Mouse (Mus musculus): ENCODE measurements around the gene Hnrnpf. TPM values are rescaled to one million over a fixed set of nuclear protein-coding genes. Genes with fewer than 3 reads are reported as not detected.

The Hnrnpf gene
- polyA plus RNA-seq, 1 experiment, result 374 TPM

DNA sequence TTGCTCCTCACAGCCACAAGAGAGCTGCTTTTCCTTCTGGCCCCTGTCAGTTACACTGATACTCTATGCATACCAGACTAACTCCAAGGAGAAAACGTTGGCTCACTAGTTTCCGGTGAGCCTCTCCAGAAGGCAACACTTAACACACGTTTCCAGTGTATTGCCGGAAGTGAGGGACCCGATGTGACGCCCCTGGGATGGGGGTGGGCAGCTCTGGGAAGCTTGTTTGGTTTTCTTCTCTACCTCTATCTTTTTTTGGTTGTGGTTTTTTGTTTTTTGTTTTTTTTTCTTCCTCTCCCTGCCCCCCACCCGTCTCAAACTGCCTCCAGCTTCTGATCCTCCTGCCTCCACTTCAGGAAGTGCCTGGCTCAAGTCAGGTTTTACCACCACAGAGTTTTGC is 18.1 kb upstream of the Hnrnpf start:
- Histone ChIP-seq H3K36me3 (ENCODE audit: control insufficient read depth, insufficient read depth) (no peaks in the 10 kb centered on the region), H3K79me3 (ENCODE audit: low read depth) (no peaks in the 10 kb centered on the region), H3K79me2 (ENCODE audit: control insufficient read depth, insufficient read depth) (peaks cover 11% of the 10 kb centered on the region), H3K4me3 (ENCODE audit: insufficient read depth, poor library complexity, severe bottlenecking) (no peak overlapping the region), H3ac (ENCODE audit: control insufficient read depth, insufficient read length, low read depth) (no peak overlapping the region), H3K27me3 (ENCODE audit: control insufficient read depth, insufficient read depth, insufficient read length) (no peaks in the 10 kb centered on the region)
- TF ChIP-seq FOSL1 (IDR thresholded peaks at IDR 0.05; ENCODE audit: insufficient read depth, low read length, poor library complexity, severe bottlenecking) (no peak), MYOG (IDR thresholded peaks at IDR 0.05; ENCODE audit: control insufficient read depth, extremely low read depth, insufficient read length) (no peak), MYOD1 (IDR thresholded peaks at IDR 0.05; ENCODE audit: control insufficient read depth, insufficient read length, low read depth) (no peak), MAX (IDR thresholded peaks at IDR 0.05) (no peak), CEBPB (IDR thresholded peaks at IDR 0.05; ENCODE audit: low read depth) (no peak), CTCF (IDR thresholded peaks at IDR 0.05; ENCODE audit: control insufficient read depth, insufficient read depth, insufficient read length) (no peak), USF1 (IDR thresholded peaks at IDR 0.05; ENCODE audit: low read depth) (no peak)

DNA sequence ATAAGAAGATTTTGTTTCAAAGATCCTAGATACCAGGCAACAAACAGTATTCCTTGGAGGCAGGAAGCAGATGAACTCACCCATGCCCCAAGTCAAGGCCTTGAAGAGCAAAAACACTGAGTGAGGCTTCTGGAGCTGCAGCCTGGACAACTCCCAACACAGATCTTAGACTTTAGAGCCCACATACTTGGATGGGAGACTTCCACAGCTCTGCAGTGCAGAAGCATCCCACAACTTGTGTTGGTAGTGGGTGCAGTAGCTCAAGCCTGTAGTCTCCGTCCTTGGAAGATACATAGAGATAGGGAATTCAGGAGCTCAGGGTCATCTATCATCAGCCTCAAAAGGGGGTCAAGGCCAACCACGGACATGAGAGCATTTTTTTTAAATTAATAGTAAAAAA is 14.2 kb upstream of the Hnrnpf start:
- no peaks in the 10 kb centered on the region for H3K27me3 ChIP-seq (ENCODE audit: control insufficient read depth, insufficient read depth, insufficient read length)
- no peak for TF ChIP-seq USF1 (IDR thresholded peaks at IDR 0.05; ENCODE audit: low read depth)
- TF ChIP-seq MYOD1 (IDR thresholded peaks at IDR 0.05; ENCODE audit: control insufficient read depth, insufficient read length, low read depth), result no peak
- no peak for TF ChIP-seq MAX (IDR thresholded peaks at IDR 0.05)
- TF ChIP-seq CEBPB (IDR thresholded peaks at IDR 0.05; ENCODE audit: low read depth), result no peak
- no peak for TF ChIP-seq FOSL1 (IDR thresholded peaks at IDR 0.05; ENCODE audit: insufficient read depth, low read length, poor library complexity, severe bottlenecking)
- TF ChIP-seq MYOG (IDR thresholded peaks at IDR 0.05; ENCODE audit: control insufficient read depth, extremely low read depth, insufficient read length), result no peak
- TF ChIP-seq CTCF (IDR thresholded peaks at IDR 0.05; ENCODE audit: control insufficient read depth, insufficient read depth, insufficient read length), result no peak
- H3K36me3 ChIP-seq (ENCODE audit: control insufficient read depth, insufficient read depth), result no peaks in the 10 kb centered on the region
- H3K79me2 ChIP-seq (ENCODE audit: control insufficient read depth, insufficient read depth), result peaks cover 6% of the 10 kb centered on the region
- H3K79me3 ChIP-seq (ENCODE audit: low read depth), result no peaks in the 10 kb centered on the region
- H3K4me3 ChIP-seq (ENCODE audit: insufficient read depth, poor library complexity, severe bottlenecking), result no peak overlapping the region
- no peak overlapping the region for H3ac ChIP-seq (ENCODE audit: control insufficient read depth, insufficient read length, low read depth)

DNA sequence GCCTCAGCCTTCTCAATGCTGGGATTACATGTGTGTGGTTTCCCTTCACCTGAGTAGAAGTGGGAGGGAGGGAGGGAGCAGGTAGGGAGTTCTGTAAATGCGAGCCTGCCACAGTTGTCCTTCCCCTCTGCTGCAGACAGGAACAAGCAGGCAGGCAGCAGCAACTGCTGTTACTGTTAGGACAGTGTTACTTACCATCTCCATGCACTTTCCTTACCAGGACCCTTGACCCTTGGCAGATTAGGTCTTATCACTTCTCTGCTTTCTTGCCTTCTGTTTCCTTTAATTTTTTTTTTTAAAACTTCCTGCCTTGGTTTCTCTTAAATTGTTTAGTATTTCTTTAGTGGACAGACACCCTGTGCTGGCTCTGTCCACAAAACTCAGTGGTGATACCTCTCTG is 12.1 kb upstream of the Hnrnpf start:
- Histone ChIP-seq H3K79me3 (ENCODE audit: low read depth) (no peaks in the 10 kb centered on the region), H3K79me2 (ENCODE audit: control insufficient read depth, insufficient read depth) (no peaks in the 10 kb centered on the region), H3K27me3 (ENCODE audit: control insufficient read depth, insufficient read depth, insufficient read length) (no peaks in the 10 kb centered on the region), H3ac (ENCODE audit: control insufficient read depth, insufficient read length, low read depth) (no peak overlapping the region), H3K4me3 (ENCODE audit: insufficient read depth, poor library complexity, severe bottlenecking) (no peak overlapping the region), H3K36me3 (ENCODE audit: control insufficient read depth, insufficient read depth) (no peaks in the 10 kb centered on the region)
- TF ChIP-seq CEBPB (IDR thresholded peaks at IDR 0.05; ENCODE audit: low read depth), result no peak
- no peak for TF ChIP-seq FOSL1 (IDR thresholded peaks at IDR 0.05; ENCODE audit: insufficient read depth, low read length, poor library complexity, severe bottlenecking)
- TF ChIP-seq MYOG (IDR thresholded peaks at IDR 0.05; ENCODE audit: control insufficient read depth, extremely low read depth, insufficient read length), result no peak
- TF ChIP-seq USF1 (IDR thresholded peaks at IDR 0.05; ENCODE audit: low read depth), result no peak
- no peak for TF ChIP-seq CTCF (IDR thresholded peaks at IDR 0.05; ENCODE audit: control insufficient read depth, insufficient read depth, insufficient read length)
- no peak for TF ChIP-seq MAX (IDR thresholded peaks at IDR 0.05)
- no peak for TF ChIP-seq MYOD1 (IDR thresholded peaks at IDR 0.05; ENCODE audit: control insufficient read depth, insufficient read length, low read depth)

DNA sequence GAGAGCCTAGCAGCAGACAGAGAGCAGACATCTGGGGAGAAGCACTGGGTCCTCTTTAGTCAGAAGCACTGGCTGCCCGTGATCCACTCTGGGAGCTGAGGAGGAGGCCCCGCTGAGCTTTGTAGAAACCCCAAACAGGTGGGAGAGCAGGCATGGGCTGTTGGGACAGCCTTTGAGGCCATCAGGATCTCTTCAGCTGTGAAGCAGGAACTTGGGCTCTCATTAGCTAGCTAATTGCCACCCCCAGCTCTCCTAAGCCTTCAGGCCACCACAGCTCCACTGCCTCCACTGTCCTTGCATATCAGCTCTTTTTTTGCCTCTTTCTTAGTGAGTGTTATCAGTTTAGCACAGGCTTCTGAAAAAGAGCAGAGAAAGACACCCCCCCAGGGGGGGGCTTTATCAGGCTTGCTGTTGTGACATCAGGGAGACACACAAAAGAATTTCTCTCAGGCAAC is 11.5 kb upstream of the Hnrnpf start:
- H3K79me2 ChIP-seq (ENCODE audit: control insufficient read depth, insufficient read depth), result no peaks in the 10 kb centered on the region
- TF ChIP-seq MYOD1 (IDR thresholded peaks at IDR 0.05; ENCODE audit: control insufficient read depth, insufficient read length, low read depth) (no peak), MAX (IDR thresholded peaks at IDR 0.05) (no peak), USF1 (IDR thresholded peaks at IDR 0.05; ENCODE audit: low read depth) (no peak), FOSL1 (IDR thresholded peaks at IDR 0.05; ENCODE audit: insufficient read depth, low read length, poor library complexity, severe bottlenecking) (no peak), CTCF (IDR thresholded peaks at IDR 0.05; ENCODE audit: control insufficient read depth, insufficient read depth, insufficient read length) (no peak), MYOG (IDR thresholded peaks at IDR 0.05; ENCODE audit: control insufficient read depth, extremely low read depth, insufficient read length) (no peak), CEBPB (IDR thresholded peaks at IDR 0.05; ENCODE audit: low read depth) (no peak)
- no peaks in the 10 kb centered on the region for H3K27me3 ChIP-seq (ENCODE audit: control insufficient read depth, insufficient read depth, insufficient read length)

DNA sequence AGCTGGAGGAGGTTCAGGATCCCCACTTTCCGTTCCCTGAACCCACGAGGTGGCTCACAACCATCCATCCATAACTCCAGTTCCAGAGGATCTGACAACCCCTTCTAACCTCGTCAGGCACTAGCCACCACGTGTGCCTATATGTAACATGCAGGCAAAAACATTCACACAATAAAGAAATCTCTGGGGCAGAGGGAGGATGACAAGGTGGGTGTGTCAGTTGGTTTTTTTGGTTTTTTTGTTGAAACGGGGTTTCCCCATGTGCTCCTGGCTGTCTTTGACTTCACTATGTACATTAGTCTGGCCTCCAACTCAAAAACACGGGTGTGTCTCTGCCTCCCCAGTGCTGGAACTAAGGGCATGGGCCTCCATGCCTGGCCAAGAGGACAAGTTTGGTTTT is 9.9 kb upstream of the Hnrnpf start:
- Histone ChIP-seq H3K36me3 (ENCODE audit: control insufficient read depth, insufficient read depth) (no peaks in the 10 kb centered on the region), H3ac (ENCODE audit: control insufficient read depth, insufficient read length, low read depth) (no peak overlapping the region), H3K79me2 (ENCODE audit: control insufficient read depth, insufficient read depth) (no peaks in the 10 kb centered on the region), H3K79me3 (ENCODE audit: low read depth) (no peaks in the 10 kb centered on the region), H3K4me3 (ENCODE audit: insufficient read depth, poor library complexity, severe bottlenecking) (no peak overlapping the region), H3K27me3 (ENCODE audit: control insufficient read depth, insufficient read depth, insufficient read length) (no peaks in the 10 kb centered on the region)
- no peak for TF ChIP-seq MAX (IDR thresholded peaks at IDR 0.05)
- no peak for TF ChIP-seq CTCF (IDR thresholded peaks at IDR 0.05; ENCODE audit: control insufficient read depth, insufficient read depth, insufficient read length)
- TF ChIP-seq MYOG (IDR thresholded peaks at IDR 0.05; ENCODE audit: control insufficient read depth, extremely low read depth, insufficient read length), result no peak
- no peak for TF ChIP-seq MYOD1 (IDR thresholded peaks at IDR 0.05; ENCODE audit: control insufficient read depth, insufficient read length, low read depth)
- no peak for TF ChIP-seq CEBPB (IDR thresholded peaks at IDR 0.05; ENCODE audit: low read depth)
- TF ChIP-seq USF1 (IDR thresholded peaks at IDR 0.05; ENCODE audit: low read depth), result no peak
- no peak for TF ChIP-seq FOSL1 (IDR thresholded peaks at IDR 0.05; ENCODE audit: insufficient read depth, low read length, poor library complexity, severe bottlenecking)

More for the DNA sequence above, 11.5 kb upstream of the Hnrnpf start:
- Histone ChIP-seq H3K4me3 (ENCODE audit: insufficient read depth, poor library complexity, severe bottlenecking) (no peak overlapping the region), H3K36me3 (ENCODE audit: control insufficient read depth, insufficient read depth) (no peaks in the 10 kb centered on the region), H3ac (ENCODE audit: control insufficient read depth, insufficient read length, low read depth) (no peak overlapping the region), H3K79me3 (ENCODE audit: low read depth) (no peaks in the 10 kb centered on the region)

Measured in C2C12 (cell line).